Mouse (Mus musculus): ENCODE measurements around the gene Gm11444. TPM values are rescaled to one million over a fixed set of nuclear protein-coding genes. Genes with fewer than 3 reads are reported as not detected.

Gene Gm11444
- polyA plus RNA-seq, 1 experiment from 2014 or later = not detected

- no peaks in the 10 kb centered on the region for H3K9me3 ChIP-seq (replicated peaks; ENCODE audit: control insufficient read depth, low read length)
- H3K27ac ChIP-seq (ENCODE audit: low read length) = peak overlapping the region; percentile 3; the same call in 1 of the 2 replicates
- H3K4me1 ChIP-seq (ENCODE audit: control insufficient read depth, insufficient read depth, low read length) = peaks cover 30% of the 10 kb centered on the region; the same call in 1 of the 2 replicates
- H3K4me3 ChIP-seq (replicated peaks; ENCODE audit: low read length) = peak overlapping the region; percentile 66
- peaks cover 57% of the 10 kb centered on the region for H3K27me3 ChIP-seq (ENCODE audit: control insufficient read depth, insufficient read depth, low read length)
- no peak for ATAC-seq (ENCODE audit: insufficient read depth, low FRiP score)
- 30% methylated on average over 20 of the region's 20 CpGs for WGBS
- H3K4me2 ChIP-seq (ENCODE audit: low read depth, low read length) = peak overlapping the region; percentile 93
- H3K9ac ChIP-seq (ENCODE audit: low read length) = peak overlapping the region; percentile 79
- H3K36me3 ChIP-seq (ENCODE audit: control insufficient read depth, insufficient read depth, low read length) = no peaks in the 10 kb centered on the region
Measured at GRCm38 (mm10) chr11:85838424-85839257, 11.5 kb downstream of the Gm11444 start.

GRCm38 (mm10) chr11:85837648-85838423 lies 12.3 kb downstream of the Gm11444 start:
- no peaks in the 10 kb centered on the region for H3K9me3 ChIP-seq (replicated peaks; ENCODE audit: control insufficient read depth, low read length)
- H3K4me3 ChIP-seq (replicated peaks; ENCODE audit: low read length) = peak overlapping the region; percentile 66
- H3K4me1 ChIP-seq (ENCODE audit: control insufficient read depth, insufficient read depth, low read length) = peaks cover 22% of the 10 kb centered on the region; the same call in 1 of the 2 replicates
- peak overlapping the region; percentile 93 for H3K4me2 ChIP-seq (ENCODE audit: low read depth, low read length)
- peak overlapping the region; percentile 79 for H3K9ac ChIP-seq (ENCODE audit: low read length)
- H3K36me3 ChIP-seq (ENCODE audit: control insufficient read depth, insufficient read depth, low read length) = no peaks in the 10 kb centered on the region
- peak overlapping the region; percentile 3; the same call in 1 of the 2 replicates for H3K27ac ChIP-seq (ENCODE audit: low read length)
- 10% methylated on average over 67 of the region's 67 CpGs for WGBS
- peaks cover 57% of the 10 kb centered on the region for H3K27me3 ChIP-seq (ENCODE audit: control insufficient read depth, insufficient read depth, low read length)
- ATAC-seq (ENCODE audit: insufficient read depth, low FRiP score) = no peak

- Histone ChIP-seq H3K4me3 (replicated peaks; ENCODE audit: low read length) (peak overlapping the region; percentile 66), H3K27ac (ENCODE audit: low read length) (peak overlapping the region; percentile 72; the same call in 1 of the 2 replicates), H3K4me2 (ENCODE audit: low read depth, low read length) (peak overlapping the region; percentile 93), H3K36me3 (ENCODE audit: control insufficient read depth, insufficient read depth, low read length) (no peaks in the 10 kb centered on the region), H3K4me1 (ENCODE audit: control insufficient read depth, insufficient read depth, low read length) (peaks cover 19% of the 10 kb centered on the region), H3K9ac (ENCODE audit: low read length) (peak overlapping the region; percentile 79), H3K27me3 (ENCODE audit: control insufficient read depth, insufficient read depth, low read length) (peaks cover 57% of the 10 kb centered on the region), H3K9me3 (replicated peaks; ENCODE audit: control insufficient read depth, low read length) (no peaks in the 10 kb centered on the region)
- no peak for ATAC-seq (ENCODE audit: insufficient read depth, low FRiP score)
- 13% methylated on average over 18 of the region's 18 CpGs for WGBS
Measured at GRCm38 (mm10) chr11:85837291-85837647, 12.9 kb downstream of the Gm11444 start.

GRCm38 (mm10) chr11:85836523-85837290 lies 13.4 kb downstream of the Gm11444 start:
- 17% methylated on average over 32 of the region's 32 CpGs for WGBS
- ATAC-seq (ENCODE audit: insufficient read depth, low FRiP score) = no peak
- H3K36me3 ChIP-seq (ENCODE audit: control insufficient read depth, insufficient read depth, low read length) = no peaks in the 10 kb centered on the region
- H3K27ac ChIP-seq (ENCODE audit: low read length) = peak overlapping the region; percentile 72
- peaks cover 20% of the 10 kb centered on the region for H3K4me1 ChIP-seq (ENCODE audit: control insufficient read depth, insufficient read depth, low read length)
- peak overlapping the region; percentile 93 for H3K4me2 ChIP-seq (ENCODE audit: low read depth, low read length)
- H3K4me3 ChIP-seq (replicated peaks; ENCODE audit: low read length) = peak overlapping the region; percentile 66
- H3K9me3 ChIP-seq (replicated peaks; ENCODE audit: control insufficient read depth, low read length) = no peaks in the 10 kb centered on the region
- peak overlapping the region; percentile 79 for H3K9ac ChIP-seq (ENCODE audit: low read length)
- peaks cover 57% of the 10 kb centered on the region for H3K27me3 ChIP-seq (ENCODE audit: control insufficient read depth, insufficient read depth, low read length)

- H3K27me3 ChIP-seq (ENCODE audit: control insufficient read depth, insufficient read depth, low read length) = peaks cover 53% of the 10 kb centered on the region
- no peaks in the 10 kb centered on the region for H3K9me3 ChIP-seq (replicated peaks; ENCODE audit: control insufficient read depth, low read length)
- 23% methylated on average over 16 of the region's 16 CpGs for WGBS
- peak overlapping the region; percentile 79 for H3K9ac ChIP-seq (ENCODE audit: low read length)
- ATAC-seq (ENCODE audit: insufficient read depth, low FRiP score) = no peak
- peak overlapping the region; percentile 66 for H3K4me3 ChIP-seq (replicated peaks; ENCODE audit: low read length)
- H3K27ac ChIP-seq (ENCODE audit: low read length) = peak overlapping the region; percentile 72
- H3K36me3 ChIP-seq (ENCODE audit: control insufficient read depth, insufficient read depth, low read length) = no peaks in the 10 kb centered on the region
- peak overlapping the region; percentile 93 for H3K4me2 ChIP-seq (ENCODE audit: low read depth, low read length)
- H3K4me1 ChIP-seq (ENCODE audit: control insufficient read depth, insufficient read depth, low read length) = peaks cover 18% of the 10 kb centered on the region
Measured at GRCm38 (mm10) chr11:85835753-85836522, 14.2 kb downstream of the Gm11444 start.

GRCm38 (mm10) chr11:85835001-85835752 lies 15.0 kb downstream of the Gm11444 start:
- H3K4me2 ChIP-seq (ENCODE audit: low read depth, low read length) = peak overlapping the region; percentile 93
- H3K9me3 ChIP-seq (replicated peaks; ENCODE audit: control insufficient read depth, low read length) = no peaks in the 10 kb centered on the region
- H3K27ac ChIP-seq (ENCODE audit: low read length) = no peak overlapping the region
- peak overlapping the region; percentile 66 for H3K4me3 ChIP-seq (replicated peaks; ENCODE audit: low read length)
- peak overlapping the region; percentile 91 for H3K9ac ChIP-seq (ENCODE audit: low read length)
- no peak for ATAC-seq (ENCODE audit: insufficient read depth, low FRiP score)
- H3K36me3 ChIP-seq (ENCODE audit: control insufficient read depth, insufficient read depth, low read length) = no peaks in the 10 kb centered on the region
- 30% methylated on average over 9 of the region's 9 CpGs for WGBS
- H3K27me3 ChIP-seq (ENCODE audit: control insufficient read depth, insufficient read depth, low read length) = peaks cover 51% of the 10 kb centered on the region
- peaks cover 20% of the 10 kb centered on the region for H3K4me1 ChIP-seq (ENCODE audit: control insufficient read depth, insufficient read depth, low read length)

- H3K4me3 ChIP-seq (replicated peaks; ENCODE audit: low read length) = peak overlapping the region; percentile 66
- peak overlapping the region; percentile 91 for H3K9ac ChIP-seq (ENCODE audit: low read length)
- ATAC-seq (ENCODE audit: insufficient read depth, low FRiP score) = no peak
- H3K4me1 ChIP-seq (ENCODE audit: control insufficient read depth, insufficient read depth, low read length) = peaks cover 27% of the 10 kb centered on the region
- whole genome bisulfite sequencing = 34% methylated on average over 17 of the region's 17 CpGs
- no peaks in the 10 kb centered on the region for H3K9me3 ChIP-seq (replicated peaks; ENCODE audit: control insufficient read depth, low read length)
- peak overlapping the region; percentile 8; the same call in 1 of the 2 replicates for H3K27ac ChIP-seq (ENCODE audit: low read length)
- H3K27me3 ChIP-seq (ENCODE audit: control insufficient read depth, insufficient read depth, low read length) = peaks cover 51% of the 10 kb centered on the region
- H3K36me3 ChIP-seq (ENCODE audit: control insufficient read depth, insufficient read depth, low read length) = no peaks in the 10 kb centered on the region
- peak overlapping the region; percentile 93 for H3K4me2 ChIP-seq (ENCODE audit: low read depth, low read length)
Measured at GRCm38 (mm10) chr11:85834386-85834931, 15.7 kb downstream of the Gm11444 start.

Measured in stomach, embryonic 16.5 days (tissue).